Mouse (Mus musculus) bone marrow macrophage, adult 2 months (primary cell): Measurements from ENCODE around the gene Zfp750. TPM values are rescaled to one million over a fixed set of nuclear protein-coding genes. Genes with fewer than 3 reads are reported as not detected.

Experiments
- H3K27ac ChIP-seq: 2 replicates; pipeline ENCODE4 v1.5.1; 2012; ENCODE audit warnings: low read depth, low read length; ENCODE audit not compliant: insufficient read depth
- H3K4me1 ChIP-seq: 2 replicates; pipeline ENCODE4 v1.6.1; 2012; ENCODE audit warnings: low read length; ENCODE audit not compliant: control insufficient read depth, insufficient read depth
- H3K4me3 ChIP-seq: 2 replicates; pipeline ENCODE4 v1.5.1; 2012; ENCODE audit warnings: mild to moderate bottlenecking, low read length, moderate library complexity; ENCODE audit not compliant: insufficient read depth
- CTCF ChIP-seq: IDR thresholded peaks from 2 replicates; pipeline ENCODE4 v1.5.1; 2012; ENCODE audit warnings: low read depth, mild to moderate bottlenecking, low read length, moderate library complexity
- POLR2A ChIP-seq: IDR thresholded peaks from 2 replicates; pipeline ENCODE4 v1.6.1; 2012; ENCODE audit warnings: mild to moderate bottlenecking, low read depth, low read length, borderline replicate concordance
- polyA plus RNA-seq: library from polyadenylated mRNA; stranded (reverse); fragments of >200 nt; gene quantifications from 2 replicates; pipeline ENCODE4 v1.2.4, GENCODE M21; 2012; ENCODE audit not compliant: missing spikeins, insufficient read depth, insufficient read length

Gene Zfp750
- polyA plus RNA-seq, 1 experiment: not detected

DNA sequence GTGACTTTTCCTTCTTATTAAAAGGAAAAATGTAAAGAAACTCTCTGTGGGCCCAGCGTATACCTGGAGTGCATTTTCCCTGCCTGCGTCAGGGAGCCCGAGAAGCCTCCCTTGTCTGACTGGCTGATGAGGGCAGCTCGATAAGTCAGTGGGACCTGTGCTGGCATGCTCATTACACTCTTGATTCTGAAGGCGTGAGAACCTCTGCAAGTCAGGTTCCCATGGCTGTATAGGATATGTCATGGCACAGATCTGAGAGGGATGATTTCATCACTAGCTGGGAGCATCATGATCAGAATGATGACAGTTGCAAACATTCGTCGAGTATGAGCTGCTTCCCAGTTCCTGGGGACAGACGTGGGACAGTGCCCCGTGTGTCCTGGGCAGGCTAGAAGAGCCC is 3.1 kb downstream of the Zfp750 start:
- TF ChIP-seq CTCF (no peak), POLR2A (no peak)
- no peak overlapping the region for H3K27ac ChIP-seq
- peaks cover 20% of the 10 kb centered on the region for H3K4me1 ChIP-seq
- no peak overlapping the region for H3K4me3 ChIP-seq

DNA sequence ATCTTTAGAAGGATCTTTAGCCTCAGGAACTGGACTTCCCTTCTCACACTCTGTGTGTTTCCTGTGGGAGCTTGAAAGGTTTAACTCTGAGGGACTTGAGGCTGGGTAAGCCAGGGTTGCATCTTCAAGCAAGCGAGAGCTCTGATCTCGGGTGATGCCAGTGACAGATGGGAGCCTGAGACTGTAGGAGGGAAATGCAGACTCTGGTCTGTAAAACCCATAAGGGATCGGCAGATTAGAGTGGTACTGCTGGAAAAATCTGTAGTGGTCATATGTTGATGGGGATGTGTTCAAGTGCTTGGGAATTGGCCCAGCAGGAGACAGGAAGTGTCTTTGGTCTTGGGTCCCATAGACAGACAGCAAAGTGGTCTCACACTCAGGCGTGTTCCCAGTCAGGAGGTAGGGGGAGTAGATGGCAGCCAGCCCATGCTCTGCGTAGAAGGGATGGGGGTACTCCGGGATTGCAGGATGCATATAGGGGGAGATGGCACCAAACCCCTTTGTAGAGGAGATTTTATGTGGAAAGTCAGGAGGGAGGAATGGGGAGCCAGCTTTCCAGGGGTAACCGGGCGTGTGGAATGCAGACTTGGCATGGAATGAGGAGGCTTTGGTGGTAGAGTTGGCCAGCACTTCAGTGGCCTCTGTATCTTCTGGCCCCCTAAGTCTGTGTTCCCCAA is 6.1 kb downstream of the Zfp750 start:
- H3K4me1 ChIP-seq: peaks cover 7% of the 10 kb centered on the region
- H3K4me3 ChIP-seq: no peak overlapping the region
- TF ChIP-seq POLR2A (no peak), CTCF (no peak)
- H3K27ac ChIP-seq: no peak overlapping the region

DNA sequence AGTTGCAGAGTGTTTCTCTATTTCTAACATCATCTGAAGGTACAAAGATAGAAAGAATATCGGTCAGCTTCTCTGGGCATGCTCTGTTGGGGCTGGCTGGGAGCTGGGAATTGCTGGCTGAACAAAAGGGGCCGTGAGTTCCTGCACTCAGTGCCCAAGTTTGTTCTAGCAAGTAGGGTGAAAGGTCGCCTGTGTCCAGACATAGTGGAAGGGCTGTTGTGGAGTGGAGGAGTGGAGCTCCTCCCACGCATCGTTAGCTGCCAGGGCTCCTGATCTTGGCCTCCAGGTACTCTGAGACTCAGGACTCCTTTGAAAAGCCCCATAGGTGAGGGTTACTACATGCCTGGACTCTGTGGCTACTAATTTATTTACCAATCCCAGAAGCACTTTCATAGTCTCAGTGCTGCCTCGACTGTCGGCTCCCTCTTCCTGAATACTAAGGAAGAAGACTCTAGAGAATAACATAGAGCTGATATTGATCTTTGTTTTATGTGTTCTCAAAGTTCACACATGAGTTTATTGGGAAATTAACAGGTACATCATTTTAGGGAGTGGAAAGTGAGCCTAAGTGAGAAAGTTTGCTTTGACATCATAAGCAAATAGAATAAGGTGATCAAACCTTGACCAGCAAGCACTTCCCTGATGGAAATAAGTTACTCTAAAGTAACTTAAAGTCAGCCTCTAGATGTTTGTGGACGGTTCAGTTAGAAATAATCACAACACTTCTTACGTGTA is 8.5 kb downstream of the Zfp750 start:
- Histone ChIP-seq H3K4me3 (no peak overlapping the region), H3K27ac (no peak overlapping the region), H3K4me1 (no peaks in the 10 kb centered on the region)
- TF ChIP-seq POLR2A (no peak), CTCF (no peak)

DNA sequence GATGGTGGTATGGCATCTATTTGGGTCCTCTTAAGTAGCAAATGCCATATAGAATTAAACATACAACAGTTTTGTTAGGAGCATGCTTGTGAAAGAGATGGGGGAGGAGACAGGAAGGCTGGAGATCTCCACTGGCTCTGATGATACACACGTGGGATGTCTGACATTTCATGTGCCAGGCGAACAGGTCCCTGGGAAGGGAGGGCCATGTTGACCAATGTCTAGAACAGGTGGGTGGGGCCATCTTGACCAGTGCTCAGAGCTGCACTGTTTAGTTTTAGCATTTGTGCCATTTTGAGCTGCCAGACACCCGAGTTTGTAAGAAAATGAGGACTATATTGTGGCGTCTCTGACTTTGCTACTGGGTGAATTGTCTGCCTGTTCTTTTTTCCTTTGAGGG is 10.7 kb downstream of the Zfp750 start:
- Histone ChIP-seq H3K4me1 (no peaks in the 10 kb centered on the region), H3K4me3 (no peak overlapping the region), H3K27ac (no peak overlapping the region)
- TF ChIP-seq POLR2A (no peak), CTCF (no peak)

DNA sequence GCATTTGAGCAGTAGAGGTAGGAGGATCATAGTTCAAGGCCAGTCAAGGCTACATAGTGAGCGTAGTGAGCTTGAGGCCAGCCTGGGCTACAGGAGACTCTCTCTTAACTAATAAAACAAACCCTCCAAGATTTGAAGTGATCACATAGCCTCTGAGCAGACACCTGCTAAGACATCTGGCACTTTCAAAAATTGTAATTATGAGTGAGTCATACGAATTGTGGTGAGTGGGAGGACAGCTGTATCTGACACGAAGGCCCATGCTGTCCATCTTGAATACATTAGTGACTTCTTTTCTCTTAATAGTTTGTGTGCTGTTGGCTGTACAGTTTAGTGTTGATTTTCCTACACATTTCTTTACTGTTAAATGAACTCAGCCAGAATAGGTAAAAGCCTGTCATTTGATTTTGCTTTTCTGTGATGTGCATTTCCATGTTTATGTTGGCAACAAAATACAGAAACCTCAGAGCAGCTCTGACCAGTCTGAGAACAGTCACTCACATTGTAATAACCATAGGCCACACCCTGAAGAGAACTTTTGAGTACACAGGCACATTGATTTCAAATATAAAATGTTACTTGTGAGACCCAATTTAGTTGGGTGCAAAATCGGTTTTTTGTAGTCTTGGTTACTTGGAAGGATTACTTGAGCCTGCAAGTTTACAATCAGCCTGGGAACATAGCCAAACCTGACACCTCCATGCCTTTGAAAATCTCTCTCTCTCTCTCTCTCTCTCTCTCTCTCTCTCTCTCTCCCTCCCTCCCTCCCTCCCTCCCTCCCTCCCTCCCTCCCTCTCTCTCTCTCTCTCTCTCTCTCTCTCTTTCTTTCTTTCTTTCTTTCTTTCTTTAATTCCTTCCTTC is 16.9 kb downstream of the Zfp750 start:
- TF ChIP-seq POLR2A (no peak), CTCF (no peak)
- Histone ChIP-seq H3K27ac (no peak overlapping the region), H3K4me1 (no peaks in the 10 kb centered on the region), H3K4me3 (no peak overlapping the region)

DNA sequence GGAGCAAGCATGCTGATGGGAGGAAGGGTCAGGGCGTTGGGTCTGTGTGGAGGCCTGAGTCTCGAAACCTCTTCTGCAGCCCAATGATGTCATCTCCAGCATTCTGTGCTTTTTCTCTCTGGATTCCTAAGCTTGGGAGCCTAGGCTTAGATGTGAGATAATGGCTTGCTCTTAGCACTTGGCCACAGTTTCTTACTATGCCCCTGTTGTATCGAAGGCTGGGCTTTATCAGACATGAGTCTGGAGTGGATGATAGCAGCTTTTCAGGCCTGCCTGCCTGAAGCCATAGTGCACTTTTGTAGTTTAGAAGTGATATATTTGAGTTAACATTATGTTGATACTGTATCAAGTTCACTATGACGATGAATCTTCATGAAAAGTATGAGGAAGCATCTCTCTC is 17.6 kb downstream of the Zfp750 start:
- H3K4me1 ChIP-seq: no peaks in the 10 kb centered on the region
- TF ChIP-seq CTCF (no peak), POLR2A (no peak)
- no peak overlapping the region for H3K4me3 ChIP-seq
- no peak overlapping the region for H3K27ac ChIP-seq

DNA sequence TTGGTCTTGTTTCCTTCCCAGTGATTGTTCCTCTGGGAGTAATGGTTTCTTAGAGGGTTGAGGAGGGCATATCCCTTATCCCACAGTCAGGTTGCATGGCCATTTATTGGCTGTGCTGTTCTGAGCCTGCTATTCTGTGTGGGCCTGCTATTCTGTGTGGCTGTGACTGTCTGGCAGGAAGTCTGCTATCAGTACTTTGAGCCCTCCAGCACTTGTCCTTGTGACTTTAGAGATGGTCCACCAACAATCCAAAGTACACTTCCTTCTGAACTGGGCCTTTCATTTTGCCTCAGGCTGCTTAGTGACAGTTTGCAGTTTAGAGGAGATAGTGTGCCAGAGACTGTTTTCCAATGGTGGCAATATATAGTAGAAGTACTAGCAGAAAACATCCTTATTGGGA is 18.5 kb downstream of the Zfp750 start:
- no peaks in the 10 kb centered on the region for H3K4me1 ChIP-seq
- no peak for TF ChIP-seq CTCF
- TF ChIP-seq POLR2A: no peak
- no peak overlapping the region for H3K27ac ChIP-seq
- no peak overlapping the region for H3K4me3 ChIP-seq

DNA sequence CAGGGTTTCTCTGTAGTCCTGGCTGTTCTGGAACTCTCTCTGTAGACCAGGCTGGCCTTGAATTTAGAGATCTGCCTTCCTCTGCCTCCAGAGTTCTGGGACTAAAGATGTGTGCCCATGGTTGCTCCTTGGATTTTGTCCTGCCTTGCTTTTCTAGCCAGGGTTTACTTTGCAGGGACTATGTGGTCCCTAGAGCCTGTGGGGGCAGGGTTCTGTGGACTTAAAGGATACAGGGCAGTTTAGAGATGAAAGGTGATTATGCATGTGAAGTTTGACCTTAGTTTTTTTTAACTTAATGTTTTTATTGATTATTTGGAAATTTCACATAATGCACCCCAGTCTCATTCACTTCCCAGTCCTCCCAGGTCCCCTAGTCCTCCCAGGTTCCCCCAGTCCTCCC is 28.5 kb downstream of the Zfp750 start:
- TF ChIP-seq CTCF: no peak
- no peak for TF ChIP-seq POLR2A
- no peak overlapping the region for H3K4me3 ChIP-seq
- peaks cover 8% of the 10 kb centered on the region for H3K4me1 ChIP-seq
- H3K27ac ChIP-seq: no peak overlapping the region

DNA sequence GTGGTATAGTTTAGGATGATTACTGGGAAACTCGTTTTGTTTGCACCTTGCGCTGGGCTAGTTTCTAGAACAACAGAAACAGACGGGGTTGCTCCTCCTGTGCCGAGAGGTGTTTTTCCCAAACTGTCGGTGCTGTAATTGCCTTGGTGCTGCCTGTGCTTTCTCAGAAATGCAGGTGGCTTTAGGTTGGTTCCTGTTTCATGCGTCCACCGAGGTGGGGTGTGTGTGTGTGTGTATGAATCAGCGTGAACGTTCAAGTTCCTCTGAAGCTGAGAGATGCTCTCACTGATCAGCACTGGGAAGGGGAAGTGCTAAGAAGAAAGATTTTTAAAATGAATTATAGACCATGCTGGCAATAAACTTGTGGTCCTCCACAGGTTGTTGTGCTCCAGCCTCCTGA is 33.3 kb downstream of the Zfp750 start:
- H3K27ac ChIP-seq: no peak overlapping the region
- no peak overlapping the region for H3K4me3 ChIP-seq
- no peak for TF ChIP-seq POLR2A
- no peak for TF ChIP-seq CTCF
- peaks cover 8% of the 10 kb centered on the region for H3K4me1 ChIP-seq
